Mouse (Mus musculus) ES-E14 (cell line): ENCODE results near the gene Ppt2.

Experiments
- CHD2 ChIP-seq: IDR thresholded peaks from 2 replicates; pipeline ENCODE4 v1.6.1; 2014; ENCODE audit warnings: mild to moderate bottlenecking, low read depth, low read length, inconsistent platforms
- ZC3H11A ChIP-seq: IDR thresholded peaks from 2 replicates; pipeline ENCODE4 v1.6.1; 2012; ENCODE audit warnings: low read depth, mild to moderate bottlenecking, inconsistent platforms, low read length, borderline replicate concordance

GRCm38 (mm10) chr17:34672246-34672792, 44.0 kb upstream of the Ppt2 start:
- TF ChIP-seq ZC3H11A (no peak), CHD2 (no peak)
